Mouse (Mus musculus): ENCODE measurements around the gene Immp2l. TPM values are rescaled to one million over a fixed set of nuclear protein-coding genes. Genes with fewer than 3 reads are reported as not detected.

Gene Immp2l
- polyA plus RNA-seq, 1 experiment from 2014 or later, result 9.2 TPM

DNA sequence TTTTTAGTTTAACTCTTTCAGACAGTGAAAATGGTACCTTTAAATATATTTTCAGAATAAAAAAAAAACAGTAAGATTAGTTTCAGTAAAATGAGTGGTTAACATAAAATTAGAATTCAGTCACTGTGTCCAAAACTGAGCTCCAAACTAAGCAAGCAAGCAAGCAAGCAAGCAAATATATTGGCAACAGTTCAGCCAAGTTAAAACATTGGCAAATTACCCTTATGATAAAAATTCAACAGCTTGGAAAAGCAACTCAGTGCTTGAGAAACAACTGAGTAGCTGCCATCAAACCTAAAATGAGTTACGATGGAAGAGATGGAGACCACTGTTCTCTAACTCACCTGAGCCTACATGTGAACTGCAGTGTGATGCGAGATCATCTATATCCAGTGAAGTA lies 926.8 kb downstream of the Immp2l start:
- Histone ChIP-seq H3K4me1 (ENCODE audit: control insufficient read depth, insufficient read depth, low read length) (no peaks in the 10 kb centered on the region), H3K27ac (ENCODE audit: low read depth, low read length) (no peak overlapping the region), H3K9me3 (ENCODE audit: control insufficient read depth, low read length) (no peaks in the 10 kb centered on the region), H3K4me3 (ENCODE audit: low read depth, low read length) (no peak overlapping the region), H3K9ac (ENCODE audit: low read length) (no peak overlapping the region), H3K27me3 (ENCODE audit: control insufficient read depth, insufficient read depth, low read length) (no peaks in the 10 kb centered on the region), H3K4me2 (ENCODE audit: low read depth) (no peak overlapping the region), H3K36me3 (ENCODE audit: control insufficient read depth, insufficient read depth, low read length) (no peaks in the 10 kb centered on the region)
- WGBS, result 92% methylated on average over 2 of the region's 2 CpGs
- no peak for DNase-seq (ENCODE audit: low spot score)
- ATAC-seq (ENCODE audit: insufficient read depth, low FRiP score, low TSS enrichment), result no peak

GRCm38 (mm10) chr12:41961038-41961437 lies 937.1 kb downstream of the Immp2l start:
- H3K27ac ChIP-seq (ENCODE audit: low read depth, low read length), result no peak overlapping the region
- H3K27me3 ChIP-seq (ENCODE audit: control insufficient read depth, insufficient read depth, low read length), result no peaks in the 10 kb centered on the region
- H3K4me1 ChIP-seq (ENCODE audit: control insufficient read depth, insufficient read depth, low read length), result no peaks in the 10 kb centered on the region
- WGBS, result 55% methylated on average over 4 of the region's 4 CpGs
- no peaks in the 10 kb centered on the region for H3K9me3 ChIP-seq (ENCODE audit: control insufficient read depth, low read length)
- no peak overlapping the region for H3K4me3 ChIP-seq (ENCODE audit: low read depth, low read length)
- no peak overlapping the region for H3K4me2 ChIP-seq (ENCODE audit: low read depth)
- no peak overlapping the region for H3K9ac ChIP-seq (ENCODE audit: low read length)
- H3K36me3 ChIP-seq (ENCODE audit: control insufficient read depth, insufficient read depth, low read length), result no peaks in the 10 kb centered on the region
- ATAC-seq (ENCODE audit: insufficient read depth, low FRiP score, low TSS enrichment) (no peak), DNase-seq (ENCODE audit: low spot score) (no peak)

DNA sequence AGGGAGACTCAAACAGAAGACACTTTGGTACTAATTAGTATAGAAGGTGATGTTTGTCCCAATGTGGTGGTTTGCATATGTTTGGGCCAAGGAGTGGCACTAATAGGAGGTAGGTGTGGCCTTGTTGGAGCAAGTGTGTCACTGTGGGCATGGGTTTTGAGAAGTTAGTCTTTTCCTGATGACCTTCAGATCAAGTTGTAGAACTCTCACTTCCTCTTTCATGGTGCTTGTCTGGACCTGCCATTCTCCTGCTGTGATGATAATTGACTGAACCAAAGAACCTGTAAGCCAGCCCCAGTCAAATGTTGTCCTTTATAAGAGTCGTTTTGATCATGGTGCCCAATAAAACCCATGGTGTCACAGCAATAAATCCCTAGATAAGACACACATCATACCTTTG lies 967.5 kb downstream of the Immp2l start:
- Histone ChIP-seq H3K4me3 (ENCODE audit: low read depth, low read length) (no peak overlapping the region), H3K9ac (ENCODE audit: low read length) (no peak overlapping the region), H3K4me2 (ENCODE audit: low read depth) (no peak overlapping the region), H3K9me3 (ENCODE audit: control insufficient read depth, low read length) (no peaks in the 10 kb centered on the region), H3K4me1 (ENCODE audit: control insufficient read depth, insufficient read depth, low read length) (no peaks in the 10 kb centered on the region), H3K27ac (ENCODE audit: low read depth, low read length) (no peak overlapping the region), H3K36me3 (ENCODE audit: control insufficient read depth, insufficient read depth, low read length) (no peaks in the 10 kb centered on the region), H3K27me3 (ENCODE audit: control insufficient read depth, insufficient read depth, low read length) (no peaks in the 10 kb centered on the region)
- ATAC-seq (ENCODE audit: insufficient read depth, low FRiP score, low TSS enrichment), result no peak
- 91% methylated on average over 1 of the region's 1 CpGs for WGBS
- DNase-seq (ENCODE audit: low spot score), result no peak
